Mouse (Mus musculus) embryonic fibroblast, embryonic 13.5 days (primary cell): ENCODE data around the gene Meox2.

Experiments used
- CTCF ChIP-seq: IDR thresholded peaks from 2 replicates; pipeline ENCODE4 v1.5.1; 2011; ENCODE audit warnings: mild to moderate bottlenecking, control low read depth, low read length, moderate library complexity, borderline replicate concordance; ENCODE audit not compliant: insufficient read depth
- POLR2A ChIP-seq: IDR thresholded peaks from 2 replicates; pipeline ENCODE4 v1.6.1; 2011; ENCODE audit warnings: low read depth, mild to moderate bottlenecking, control low read depth, low read length, moderate library complexity

GRCm38 (mm10) chr12:37108819-37109473 is 606 bp downstream of the Meox2 start:
- TF ChIP-seq POLR2A, result no peak
- no peak for TF ChIP-seq CTCF
